Mouse (Mus musculus): ENCODE data around the gene Lao1.

The Lao1 gene

DNA sequence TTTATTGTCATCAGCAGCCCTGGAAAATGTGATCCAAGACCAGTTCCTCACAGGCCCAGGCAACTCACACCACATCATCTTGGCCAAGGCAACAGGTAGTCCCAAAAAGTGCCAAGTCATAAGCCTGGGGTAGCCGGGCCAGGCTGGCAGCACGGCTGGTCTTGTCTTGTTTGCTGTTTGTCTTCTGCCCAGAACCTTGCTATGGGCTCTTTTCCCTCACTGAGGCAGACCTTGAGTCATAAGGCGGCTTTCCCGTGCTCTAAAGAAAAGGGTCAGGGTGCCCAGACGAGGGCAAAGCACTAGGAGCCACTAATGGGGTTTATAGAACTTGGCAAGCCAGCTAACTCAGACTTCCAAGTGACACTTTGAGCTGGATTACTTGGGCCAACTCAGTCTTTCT is 51.7 kb downstream of the Lao1 start:
- in situ Hi-C loops (cut with MboI; ENCODE audit: low sequenced_read_pairs): no loop called here

DNA sequence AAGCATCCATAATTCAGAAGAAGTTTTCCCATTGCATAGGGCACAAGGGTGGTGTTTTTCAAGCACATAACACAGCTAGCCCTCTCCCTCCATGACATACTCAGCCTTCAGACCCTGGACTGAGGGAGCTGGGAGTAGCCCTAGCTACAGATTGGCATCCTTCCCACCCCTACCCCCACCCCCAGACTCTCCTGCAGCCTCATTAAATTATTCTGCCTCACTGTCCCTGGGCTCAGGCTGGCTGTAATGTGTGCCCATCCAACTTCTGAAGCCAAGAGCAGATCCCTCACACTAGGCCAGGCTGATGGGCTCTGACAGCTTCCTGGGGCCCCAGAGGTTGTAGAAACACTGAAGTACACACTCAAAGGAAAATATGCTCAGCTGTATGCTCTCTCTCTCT is 53.6 kb downstream of the Lao1 start:
- in situ Hi-C loops (cut with MboI; ENCODE audit: low sequenced_read_pairs): no loop called here

DNA sequence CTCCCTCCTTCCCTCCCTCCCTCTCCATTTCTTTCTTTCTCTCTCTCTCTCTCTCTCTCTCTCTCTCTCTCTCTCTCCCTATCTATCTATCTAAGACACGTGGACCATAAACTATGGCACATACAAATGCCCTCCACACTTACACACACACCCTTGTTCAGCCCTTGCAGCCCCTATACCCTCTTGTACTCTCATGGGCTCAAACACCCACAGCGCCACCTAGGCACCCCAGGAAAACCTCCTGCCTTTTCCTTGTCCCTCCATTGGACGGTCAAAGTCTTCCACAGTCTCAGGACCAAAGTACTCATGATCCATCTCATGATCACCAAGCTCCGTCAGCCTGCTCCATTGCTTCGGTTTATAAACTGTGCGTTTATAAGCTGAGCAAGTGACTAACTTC is 54.2 kb downstream of the Lao1 start:
- in situ Hi-C loops (cut with MboI; ENCODE audit: low sequenced_read_pairs): no loop called here

DNA sequence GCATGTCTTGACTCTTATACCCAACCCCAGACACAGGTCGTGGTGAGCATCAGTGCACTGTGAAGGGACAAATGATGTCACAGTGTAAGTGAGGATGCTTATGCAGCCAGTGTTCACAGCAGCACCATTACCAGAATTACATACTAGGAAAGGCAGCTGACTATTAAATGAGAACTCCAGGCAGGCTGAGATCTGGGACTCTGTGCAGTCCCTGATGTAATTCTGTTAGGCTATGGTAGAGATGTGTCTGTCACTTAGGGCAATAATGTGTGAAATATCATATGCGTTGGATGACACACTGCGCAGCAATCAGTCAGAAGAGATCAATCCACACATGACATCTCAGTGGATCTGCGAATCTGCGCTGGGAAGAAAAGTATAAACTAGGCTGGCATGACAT is 55.7 kb downstream of the Lao1 start:
- in situ Hi-C loops (cut with MboI; ENCODE audit: low sequenced_read_pairs): no loop called here
